Mouse (Mus musculus): ENCODE measurements around the gene Gpr107. TPM values are rescaled to one million over a fixed set of nuclear protein-coding genes. Genes with fewer than 3 reads are reported as not detected.

The Gpr107 gene
- total RNA-seq (2018; cell fraction: chromatin; rRNA removed), result 100 to 1,000 TPM; 139 to 319 (median 251) TPM
- 10 to 100 TPM; 30.7 to 54.7 (median 44.4) TPM for total RNA-seq (2018; cell fraction: cytosol; rRNA removed)
- 100 to 1,000 TPM in 15 of 26 experiments, 10 to 100 TPM in 11; 80.4 to 185 (median 108) TPM for total RNA-seq (2018; cell fraction: nucleus; rRNA removed)
- 44.0 to 60.9 TPM (median 45.0 TPM) in 3 replicates for polyA plus RNA-seq (2018)

DNA sequence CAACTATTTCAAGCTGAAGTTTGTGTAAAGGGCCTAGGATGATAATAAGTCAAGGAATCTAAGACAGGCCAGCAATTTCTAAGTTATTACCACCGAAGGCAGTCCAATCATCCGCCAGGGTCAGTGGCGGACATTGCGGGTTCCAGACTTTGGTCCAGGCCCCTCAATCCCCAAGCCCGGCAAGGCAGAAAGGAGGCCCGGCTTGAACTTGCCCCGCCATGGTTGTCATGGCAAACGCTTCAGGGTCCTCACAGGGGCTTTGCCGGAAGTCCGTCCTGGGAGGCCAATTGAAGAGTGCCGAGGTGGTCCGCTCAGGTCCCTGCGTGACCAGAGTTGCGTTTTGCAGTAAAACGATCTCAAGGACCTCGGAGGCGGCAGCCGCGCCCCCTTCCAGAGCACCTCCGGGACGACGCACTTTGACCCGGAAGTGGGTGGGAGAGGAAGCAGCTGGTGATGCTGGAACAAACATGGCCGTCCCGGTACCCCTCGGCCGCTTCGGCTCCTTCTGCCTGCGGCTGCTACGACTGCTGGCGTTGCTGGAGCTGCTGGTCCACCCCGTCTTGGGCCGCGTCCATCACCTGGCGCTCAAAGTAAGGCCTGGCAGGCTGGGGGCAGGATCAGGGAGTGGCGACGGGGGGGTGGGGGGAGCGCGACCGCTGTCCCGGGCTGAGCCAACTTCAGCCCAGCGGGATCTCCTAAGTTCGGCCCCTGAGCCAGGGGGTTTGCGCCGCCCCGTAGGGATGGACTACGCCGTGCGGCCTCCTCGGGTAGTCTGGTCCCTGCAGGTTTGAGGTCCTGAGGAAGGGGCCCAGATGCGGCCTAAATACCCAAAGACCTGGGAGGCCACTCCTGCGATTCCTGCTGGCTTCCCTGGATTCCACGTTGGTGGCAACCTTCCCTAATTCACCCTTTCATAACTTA, at the start of gene Gpr107:
Gene Gpr107 (plus strand): TSS at position 425 of the 921 bp plus-strand sequence.
- WGBS (ENCODE audit: missing documents), result 3% methylated on average over 49 of the region's 53 CpGs
- Histone ChIP-seq H3K4me3 (ENCODE audit: inconsistent target) (peak within 1 kb of the TSS; percentile 91), H3K79me2 (ENCODE audit: inconsistent target) (peaks cover 96% of the 10 kb centered on the region), H3K36me3 (ENCODE audit: inconsistent target) (peaks cover 12% of the 10 kb centered on the region), H3K27ac (peak within 1 kb of the TSS; percentile 67)

DNA sequence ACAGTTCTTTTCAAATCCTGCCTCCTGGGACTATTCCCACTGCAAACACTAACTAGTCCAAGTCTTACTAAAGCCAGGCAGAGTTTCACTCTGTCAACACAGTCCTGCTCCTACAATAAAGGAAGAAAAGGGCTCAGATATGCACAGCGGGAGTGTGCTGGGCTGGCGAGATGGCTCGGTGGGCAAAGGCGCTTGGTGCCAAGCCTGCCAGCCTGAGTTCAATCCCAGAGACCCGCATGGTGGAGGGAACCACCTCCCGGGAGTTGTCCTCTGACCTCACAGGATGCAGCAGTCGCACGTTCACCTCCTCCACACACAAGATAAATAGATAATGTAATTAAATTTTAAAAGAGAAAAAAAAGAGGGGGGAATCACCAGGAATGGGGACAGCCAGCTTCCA, 48.8 kb upstream of the Gpr107 start:
- no peak overlapping the region for H3K4me3 ChIP-seq (ENCODE audit: inconsistent target)
- peaks cover 99% of the 10 kb centered on the region for H3K79me2 ChIP-seq (ENCODE audit: inconsistent target)
- no peak overlapping the region for H3K27ac ChIP-seq
- WGBS (ENCODE audit: missing documents), result 96% methylated on average over 8 of the region's 8 CpGs
- H3K36me3 ChIP-seq (ENCODE audit: inconsistent target), result peaks cover 42% of the 10 kb centered on the region; the same call in 1 of the 2 replicates

DNA sequence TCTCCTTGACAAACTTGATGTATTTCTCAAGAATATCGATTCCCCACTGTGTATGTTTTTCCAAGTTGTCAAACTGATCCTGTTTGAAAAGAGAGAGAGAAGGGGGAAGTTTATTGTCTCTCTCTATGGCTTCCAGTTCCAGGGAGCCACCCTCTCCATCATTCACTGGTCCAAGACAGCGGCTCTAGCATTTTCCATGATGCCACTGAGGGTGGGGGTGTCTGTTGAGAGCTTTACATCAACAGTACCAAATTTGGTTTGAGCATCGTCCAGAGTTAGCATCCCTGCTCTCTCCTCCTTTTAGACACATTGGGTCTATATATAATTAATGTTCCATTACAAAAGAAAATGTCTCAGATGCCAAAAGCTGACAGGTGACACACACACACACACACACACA, 46.8 kb upstream of the Gpr107 start:
- 95% methylated on average over 3 of the region's 3 CpGs for WGBS (ENCODE audit: missing documents)
- H3K79me2 ChIP-seq (ENCODE audit: inconsistent target), result peaks cover 98% of the 10 kb centered on the region
- peaks cover 27% of the 10 kb centered on the region; the same call in 1 of the 2 replicates for H3K36me3 ChIP-seq (ENCODE audit: inconsistent target)
- no peak overlapping the region for H3K4me3 ChIP-seq (ENCODE audit: inconsistent target)
- H3K27ac ChIP-seq, result no peak overlapping the region

DNA sequence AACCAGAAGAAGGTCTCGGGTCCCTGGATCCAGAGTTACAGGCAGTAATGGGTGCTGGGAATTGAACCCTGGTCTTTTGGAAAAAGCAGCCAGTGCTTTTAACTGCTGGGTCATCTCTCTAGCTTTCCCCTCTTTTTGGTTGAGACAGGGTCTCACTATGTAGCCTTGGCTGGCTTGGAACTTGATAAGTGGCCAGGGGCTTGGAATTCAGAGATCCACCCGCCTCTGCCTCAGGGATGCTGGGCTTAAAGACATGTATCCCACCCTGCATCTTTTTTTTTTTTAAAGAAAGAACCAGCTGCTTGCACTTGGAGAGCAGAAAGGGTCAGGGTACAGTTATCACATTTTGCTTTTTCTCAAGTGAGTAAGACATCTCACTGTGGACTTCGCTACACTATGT, 46.1 kb upstream of the Gpr107 start:
- H3K27ac ChIP-seq, result no peak overlapping the region
- peaks cover 24% of the 10 kb centered on the region; the same call in 1 of the 2 replicates for H3K36me3 ChIP-seq (ENCODE audit: inconsistent target)
- H3K4me3 ChIP-seq (ENCODE audit: inconsistent target), result no peak overlapping the region
- WGBS (ENCODE audit: missing documents), result 98% methylated on average over 3 of the region's 3 CpGs
- H3K79me2 ChIP-seq (ENCODE audit: inconsistent target), result peaks cover 99% of the 10 kb centered on the region

DNA sequence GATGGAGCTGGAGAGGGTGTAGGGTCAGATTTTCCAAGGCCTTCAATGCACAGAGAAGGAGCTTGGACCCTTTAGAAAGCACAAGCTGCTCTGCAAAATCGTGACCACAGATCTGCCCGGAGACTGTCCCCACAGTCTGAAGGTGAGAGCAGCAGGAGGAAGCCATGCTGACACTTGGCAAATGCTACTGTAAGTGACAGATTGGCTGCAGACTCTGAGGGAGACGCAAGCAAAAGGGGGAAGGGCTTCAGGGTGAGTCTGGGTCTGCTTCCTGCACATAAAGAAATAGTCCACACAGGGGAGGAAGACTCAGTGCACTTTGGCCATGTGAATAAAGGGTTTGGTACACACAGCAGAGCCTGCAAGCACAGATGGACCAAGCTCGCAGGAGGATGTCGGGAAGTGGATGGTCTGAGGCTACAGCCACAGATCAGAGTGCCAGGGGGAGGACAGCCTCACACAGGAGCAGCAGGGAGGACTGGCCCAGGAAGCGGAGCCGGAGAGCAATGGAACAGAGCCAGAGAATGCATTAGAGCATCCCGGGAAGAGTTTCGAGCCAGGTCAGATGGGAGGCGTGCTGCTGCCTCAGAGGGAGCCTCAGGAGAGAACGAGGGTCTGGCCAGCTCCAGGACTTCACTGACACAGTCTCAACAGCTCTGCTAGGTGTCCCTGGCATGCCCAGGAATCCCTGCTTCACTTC, 45.3 kb upstream of the Gpr107 start:
- Histone ChIP-seq H3K4me3 (ENCODE audit: inconsistent target) (no peak overlapping the region), H3K36me3 (ENCODE audit: inconsistent target) (peaks cover 16% of the 10 kb centered on the region; the same call in 1 of the 2 replicates), H3K27ac (peak overlapping the region; percentile 94), H3K79me2 (ENCODE audit: inconsistent target) (peaks cover 99% of the 10 kb centered on the region)
- WGBS (ENCODE audit: missing documents), result 69% methylated on average over 11 of the region's 11 CpGs

DNA sequence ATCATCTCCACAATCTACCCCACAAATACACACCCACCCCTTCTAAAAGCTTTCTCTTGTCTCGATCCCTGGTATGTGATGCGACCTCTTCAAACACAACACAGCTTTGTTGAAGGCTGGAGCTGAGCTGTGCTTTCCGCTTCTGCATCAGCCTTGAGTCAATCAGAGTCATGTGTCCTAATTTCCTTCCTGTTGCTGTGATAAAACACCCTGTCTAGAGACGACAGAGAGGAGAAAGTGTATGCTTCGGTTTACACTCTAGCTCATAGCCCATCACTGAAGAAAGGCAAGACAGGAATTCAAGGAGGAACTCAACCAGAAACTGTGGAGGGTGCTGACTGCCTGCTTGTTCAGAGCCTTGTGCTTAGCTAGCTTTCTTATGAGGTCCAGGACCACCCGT, 43.9 kb upstream of the Gpr107 start:
- Histone ChIP-seq H3K79me2 (ENCODE audit: inconsistent target) (peaks cover 99% of the 10 kb centered on the region), H3K4me3 (ENCODE audit: inconsistent target) (peak overlapping the region; percentile 8; the same call in 1 of the 2 replicates), H3K36me3 (ENCODE audit: inconsistent target) (peaks cover 12% of the 10 kb centered on the region; the same call in 1 of the 2 replicates), H3K27ac (peak overlapping the region; percentile 94)
- WGBS (ENCODE audit: missing documents), result 11% methylated on average over 6 of the region's 6 CpGs

DNA sequence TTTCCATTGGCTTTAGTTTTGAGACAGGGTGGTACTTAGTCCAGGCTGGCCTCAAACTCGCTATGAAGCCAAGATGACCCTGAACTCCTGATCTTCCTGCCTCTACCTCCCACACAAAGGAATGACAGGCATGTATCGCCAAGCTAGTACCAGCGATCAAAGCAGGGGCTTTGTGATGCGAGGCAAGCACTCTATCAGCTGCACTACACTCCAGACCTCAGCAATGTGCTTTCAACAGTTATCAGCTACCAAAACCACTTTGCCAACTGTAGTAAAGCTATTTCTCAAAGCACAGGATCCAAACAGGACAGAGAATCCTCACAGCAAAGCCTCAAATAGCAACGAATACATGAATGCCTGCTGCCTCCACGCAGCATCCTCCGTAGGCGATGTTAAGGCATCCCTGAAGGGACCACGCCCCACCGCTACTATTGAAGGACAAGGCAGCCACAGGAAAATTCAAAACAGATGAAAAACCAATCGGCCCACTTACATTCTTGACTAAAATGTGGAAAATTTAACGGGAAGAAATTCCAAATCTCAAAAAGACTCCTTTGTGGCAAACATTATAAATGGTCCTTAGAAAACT, 42.1 kb upstream of the Gpr107 start:
- no peak overlapping the region for H3K27ac ChIP-seq
- 0 out of 2 replicates have a peak, but pooled peaks cover 6% of the 10 kb centered on the region for H3K36me3 ChIP-seq (ENCODE audit: inconsistent target)
- peaks cover 99% of the 10 kb centered on the region for H3K79me2 ChIP-seq (ENCODE audit: inconsistent target)
- WGBS (ENCODE audit: missing documents), result 89% methylated on average over 12 of the region's 12 CpGs
- H3K4me3 ChIP-seq (ENCODE audit: inconsistent target), result no peak overlapping the region

DNA sequence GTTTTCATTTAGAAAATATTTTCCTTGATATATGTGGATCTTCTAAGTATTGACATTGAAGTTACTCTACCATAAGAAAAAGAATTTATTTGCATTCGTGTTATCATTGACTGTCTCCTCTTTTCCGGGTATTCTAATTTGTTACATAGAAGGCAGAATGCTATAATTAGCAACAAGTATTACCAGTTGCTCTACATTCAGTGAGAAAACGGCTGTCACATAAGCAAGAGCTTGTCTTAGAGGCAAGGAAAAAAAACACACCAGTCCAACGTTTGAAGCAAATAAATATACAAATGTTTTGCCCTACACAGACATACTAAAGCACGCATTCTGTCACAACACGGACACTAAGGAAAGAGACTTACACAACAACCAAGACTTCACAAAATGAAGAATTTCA, 40.4 kb upstream of the Gpr107 start:
- WGBS (ENCODE audit: missing documents), result 89% methylated on average over 6 of the region's 6 CpGs
- Histone ChIP-seq H3K27ac (no peak overlapping the region), H3K36me3 (ENCODE audit: inconsistent target) (0 out of 2 replicates have a peak, but pooled peaks cover 6% of the 10 kb centered on the region), H3K4me3 (ENCODE audit: inconsistent target) (no peak overlapping the region), H3K79me2 (ENCODE audit: inconsistent target) (peaks cover 99% of the 10 kb centered on the region)

DNA sequence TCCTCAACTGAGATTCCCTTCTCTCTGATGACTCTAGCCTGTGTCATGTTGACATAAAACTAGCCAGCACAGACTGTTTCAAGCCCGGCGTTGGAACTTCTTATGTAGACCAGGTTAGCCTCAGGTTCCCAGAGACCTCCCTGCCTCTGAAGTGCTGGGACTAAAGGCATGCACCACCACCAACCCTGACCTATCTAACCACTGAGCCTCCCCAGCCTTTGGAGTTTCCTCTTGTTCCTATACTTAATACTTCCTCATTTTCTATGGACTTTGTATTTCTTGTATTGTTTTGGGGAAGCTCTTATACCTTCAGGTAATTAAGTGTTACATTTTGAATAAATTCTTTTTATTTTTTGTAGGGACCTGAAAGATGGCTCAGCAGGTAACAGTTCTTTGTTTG, 37.9 kb upstream of the Gpr107 start:
- peak overlapping the region; percentile 16; the same call in 1 of the 2 replicates for H3K27ac ChIP-seq
- WGBS (ENCODE audit: missing documents), result 74% methylated on average over 2 of the region's 2 CpGs
- H3K79me2 ChIP-seq (ENCODE audit: inconsistent target), result peaks cover 100% of the 10 kb centered on the region
- 0 out of 2 replicates have a peak, but pooled peaks cover 6% of the 10 kb centered on the region for H3K36me3 ChIP-seq (ENCODE audit: inconsistent target)
- H3K4me3 ChIP-seq (ENCODE audit: inconsistent target), result no peak overlapping the region

DNA sequence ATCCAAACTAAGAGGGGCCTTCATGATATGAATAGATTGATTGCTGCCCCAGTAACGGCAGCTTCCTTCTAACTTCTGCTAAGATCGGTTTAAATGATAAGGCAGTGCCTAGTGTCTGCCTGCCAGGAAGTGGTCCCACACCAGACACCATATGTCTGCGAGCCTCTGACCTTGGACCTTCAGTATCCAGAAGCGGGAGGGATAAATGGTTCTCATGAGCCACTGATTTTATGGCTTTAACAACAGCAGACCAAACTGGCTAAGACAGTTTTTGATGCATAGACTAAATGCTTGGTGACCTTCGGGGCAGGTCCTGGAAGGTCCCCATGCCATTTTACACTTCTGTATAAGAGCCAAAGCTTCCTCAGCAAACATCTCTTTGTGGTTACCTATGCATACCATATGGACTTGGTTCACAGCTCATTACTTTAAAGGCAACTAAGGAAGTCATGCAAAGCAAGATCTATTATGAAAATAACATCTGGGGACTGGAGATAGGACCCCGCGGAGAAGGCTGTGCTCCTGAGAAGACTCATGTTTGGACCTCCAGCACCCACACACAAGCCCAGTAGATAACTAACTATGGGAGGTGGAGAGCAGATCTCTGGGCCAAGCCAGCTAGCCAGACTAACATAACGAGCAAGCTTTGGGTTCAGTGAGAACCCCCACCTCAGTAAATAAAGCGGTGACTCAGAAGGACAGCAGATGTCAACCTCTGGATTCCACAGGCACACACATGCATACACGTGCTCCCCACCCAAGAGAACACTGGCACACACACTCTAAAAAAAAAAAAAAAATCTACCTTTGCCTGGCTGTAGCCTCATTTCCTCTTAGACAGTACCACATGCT, 36.8 kb upstream of the Gpr107 start:
- 0 out of 2 replicates have a peak, but pooled peaks cover 6% of the 10 kb centered on the region for H3K36me3 ChIP-seq (ENCODE audit: inconsistent target)
- no peak overlapping the region for H3K4me3 ChIP-seq (ENCODE audit: inconsistent target)
- H3K79me2 ChIP-seq (ENCODE audit: inconsistent target), result peaks cover 100% of the 10 kb centered on the region
- 37% methylated on average over 10 of the region's 10 CpGs for WGBS (ENCODE audit: missing documents)
- peak overlapping the region; percentile 3 for H3K27ac ChIP-seq

DNA sequence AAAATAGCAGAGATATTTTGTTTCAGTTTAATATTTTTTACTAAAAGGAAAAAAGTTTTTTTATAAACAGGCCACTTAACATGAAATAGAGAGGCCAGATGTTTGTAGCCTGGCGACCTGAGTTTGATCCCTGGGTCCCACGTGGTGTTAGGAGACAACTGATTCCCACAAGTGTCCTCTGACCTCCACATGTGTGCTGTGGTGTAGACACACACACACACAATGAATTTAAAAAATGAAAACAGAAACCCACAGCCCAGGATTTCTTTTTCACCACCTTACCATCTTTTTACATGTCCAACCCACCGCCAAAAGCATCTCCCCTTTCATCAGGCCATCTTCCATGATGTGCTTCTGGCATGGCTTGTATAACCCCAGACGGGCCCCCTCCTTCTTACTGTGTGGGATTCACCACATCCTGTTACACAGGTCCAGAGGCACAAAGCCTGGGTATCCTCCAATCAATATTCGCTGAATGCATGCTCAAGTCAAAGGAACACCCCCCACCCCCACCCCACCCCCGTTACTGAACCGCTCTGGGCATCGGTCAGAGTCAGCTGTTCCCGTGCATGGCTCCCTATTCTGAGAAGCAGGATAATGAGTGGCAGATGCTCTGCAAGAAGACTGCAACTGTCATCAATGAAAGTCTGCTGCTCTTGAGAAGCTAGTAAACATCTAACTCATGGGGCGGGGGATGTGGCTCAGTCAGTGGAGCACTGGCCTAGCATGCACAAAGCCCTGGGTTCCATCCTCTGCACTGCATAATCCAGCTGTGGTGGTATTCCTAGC, 36.0 kb upstream of the Gpr107 start:
- Histone ChIP-seq H3K36me3 (ENCODE audit: inconsistent target) (0 out of 2 replicates have a peak, but pooled peaks cover 6% of the 10 kb centered on the region), H3K79me2 (ENCODE audit: inconsistent target) (peaks cover 100% of the 10 kb centered on the region), H3K27ac (no peak overlapping the region), H3K4me3 (ENCODE audit: inconsistent target) (no peak overlapping the region)
- 22% methylated on average over 10 of the region's 10 CpGs for WGBS (ENCODE audit: missing documents)

DNA sequence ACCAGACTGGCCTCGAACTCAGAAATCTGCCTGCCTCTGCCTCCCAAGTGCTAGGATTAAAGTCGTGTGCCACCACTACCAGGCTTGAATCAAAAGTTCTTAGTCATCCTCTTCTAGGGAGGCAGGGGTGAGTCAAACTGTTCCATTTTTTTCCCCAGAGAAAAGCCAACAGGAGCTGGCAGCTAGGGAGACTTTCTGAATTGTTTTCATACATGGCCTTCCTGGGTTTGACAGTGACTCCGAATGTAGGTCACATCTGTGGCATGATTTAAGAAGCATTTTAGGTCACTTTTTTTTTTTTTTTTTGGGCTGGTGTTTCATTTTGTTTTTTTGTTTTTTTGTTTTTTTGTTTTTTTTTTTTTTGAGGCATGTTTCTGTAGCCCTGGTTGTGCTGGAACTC, 33.9 kb upstream of the Gpr107 start:
- Histone ChIP-seq H3K79me2 (ENCODE audit: inconsistent target) (peaks cover 100% of the 10 kb centered on the region), H3K36me3 (ENCODE audit: inconsistent target) (no peaks in the 10 kb centered on the region), H3K27ac (peak overlapping the region; percentile 36), H3K4me3 (ENCODE audit: inconsistent target) (no peak overlapping the region)
- WGBS (ENCODE audit: missing documents), result 65% methylated on average over 3 of the region's 3 CpGs

Measured in macrophage (primary cell).